Mouse (Mus musculus) heart, postnatal 36 days (tissue): ENCODE measurements around the gene Syce1. TPM values are rescaled to one million over a fixed set of nuclear protein-coding genes. Genes with fewer than 3 reads are reported as not detected.
"Not testable (repeated sequence)": the region's sequence is repeated elsewhere in the genome, so short reads cannot be mapped to it uniquely, and the experiment has no call there.

ENCODE experiments used
- DNase-seq, 2 experiments: peaks; one replicate each; pipeline ENCODE4 v3.0.0; 2021 to 2022
- intact Hi-C: fragments of 180-260 bp; cut with DNase I; formaldehyde crosslinking; loops from one replicate; pipeline ENCODE4 v1.15.1; 2025
- total RNA-seq, 2 experiments: library from RNA; stranded (reverse); gene quantifications; 2 replicates each; pipeline ENCODE4 v1.2.3; 2021

Syce1 gene
- total RNA-seq, 2 experiments from 2014 or later, result not detected

GRCm38 (mm10) chr7:140788053-140788435 is 392 bp upstream of the Syce1 start:
- intact Hi-C loops, result no loop called here

GRCm38 (mm10) chr7:140780548-140780947 is 7.1 kb downstream of the Syce1 start:
- DNase-seq, result no peak
- intact Hi-C loops, result no loop called here

More at GRCm38 (mm10) chr7:140788053-140788435, 392 bp upstream of the Syce1 start:
- DNase-seq, result no peak

GRCm38 (mm10) chr7:140765888-140766739 is 21.5 kb downstream of the Syce1 start:
- no peak for DNase-seq
- intact Hi-C loops, result no loop called here

- intact Hi-C loops, DNase-seq: not testable (repeated sequence)
Observed at GRCm38 (mm10) chr7:140765391-140765790, 22.3 kb downstream of the Syce1 start.

- intact Hi-C loops, result no loop called here
- no peak for DNase-seq
Observed at GRCm38 (mm10) chr7:140763447-140764020, 24.1 kb downstream of the Syce1 start, which contains the start of gene Cyp2e1. TSS of gene Cyp2e1 (plus strand) at chr7:140763739.

- intact Hi-C loops, result no loop called here
- no peak for DNase-seq
Observed at GRCm38 (mm10) chr7:140760647-140761046, 27.0 kb downstream of the Syce1 start.

- no peak for DNase-seq
- intact Hi-C loops, result no loop called here
Observed at GRCm38 (mm10) chr7:140756151-140756854, 31.3 kb downstream of the Syce1 start.

- no peak for DNase-seq
- intact Hi-C loops, result no loop called here
Observed at GRCm38 (mm10) chr7:140754556-140754955, 33.1 kb downstream of the Syce1 start.

- no peak for DNase-seq
- intact Hi-C loops, result no loop called here
Observed at GRCm38 (mm10) chr7:140748827-140749160, 38.9 kb downstream of the Syce1 start.

GRCm38 (mm10) chr7:140748116-140748826 is 39.4 kb downstream of the Syce1 start:
- DNase-seq, result no peak
- intact Hi-C loops, result no loop called here

- no peak for DNase-seq
- intact Hi-C loops, result no loop called here
Observed at GRCm38 (mm10) chr7:140747402-140747801, 40.2 kb downstream of the Syce1 start.

GRCm38 (mm10) chr7:140733162-140733561 is 54.5 kb downstream of the Syce1 start:
- no peak for DNase-seq
- intact Hi-C loops, result no loop called here

Other genes with a start within 250 kb of the Syce1 start
- not detected for gene Olfr538, start 220.0 kb downstream of the Syce1 start, total RNA-seq
- gene Olfr46, start 186.6 kb downstream of the Syce1 start, total RNA-seq, result not detected
- gene Olfr61, start 158.9 kb downstream of the Syce1 start, total RNA-seq, result not detected
- not detected for gene Olfr53, start 141.4 kb downstream of the Syce1 start, total RNA-seq
- not detected for gene Olfr539, start 127.9 kb downstream of the Syce1 start, total RNA-seq
- not detected for gene Olfr45, start 105.9 kb downstream of the Syce1 start, total RNA-seq
- not detected for gene Olfr541, start 90.6 kb downstream of the Syce1 start, total RNA-seq
- 10 to 100 TPM in 1 of 2 experiments, 1 to 10 TPM in 1; 4.3 to 13.2 TPM for gene Cyp2e1, start 24.1 kb downstream of the Syce1 start, total RNA-seq
- under 1 TPM; 0.19 to 0.35 TPM for gene Zfp941, start 34.3 kb upstream of the Syce1 start, total RNA-seq
- 1 to 10 TPM in 1 of 2 experiments, under 1 TPM in 1; 0.44 to 1.2 TPM for gene Urah, start 47.2 kb upstream of the Syce1 start, total RNA-seq
- gene Scgb1c1, start 57.7 kb upstream of the Syce1 start, total RNA-seq, result 10 to 100 TPM; 23.9 to 24.8 TPM
- not detected for gene Odf3, start 60.0 kb upstream of the Syce1 start, total RNA-seq
- not detected for gene Gm45785, start 68.5 kb upstream of the Syce1 start, total RNA-seq
- gene Ric8a, start 69.1 kb upstream of the Syce1 start, total RNA-seq, result 10 to 100 TPM; 19.8 to 22.4 TPM
- gene Bet1l, start 69.7 kb upstream of the Syce1 start, total RNA-seq, result 10 to 100 TPM; 10.3 to 11.0 TPM
- 10 to 100 TPM; 85.8 to 92.3 TPM for gene Psmd13, start 94.1 kb upstream of the Syce1 start, total RNA-seq
- 10 to 100 TPM; 62.1 to 71.1 TPM for gene Sirt3, start 94.5 kb upstream of the Syce1 start, total RNA-seq
- gene Cox8b, start 112.6 kb upstream of the Syce1 start, total RNA-seq, result 1,000 to 10,000 TPM; 2,774 to 2,839 TPM
- not detected for gene Nlrp6, start 133.1 kb upstream of the Syce1 start, total RNA-seq
- 1 to 10 TPM; 4.4 to 4.9 TPM for gene Pgghg, start 153.5 kb upstream of the Syce1 start, total RNA-seq
- gene Ifitm5, start 162.4 kb upstream of the Syce1 start, total RNA-seq, result under 1 TPM in 1 of 2 experiments, not detected in 1; 0.42 TPM
- gene Gm45717, start 168.1 kb upstream of the Syce1 start, total RNA-seq, result under 1 TPM in 1 of 2 experiments, not detected in 1; 0.76 TPM
- 100 to 1,000 TPM; 111 to 112 TPM for gene Ifitm2, start 168.1 kb upstream of the Syce1 start, total RNA-seq
- gene Ifitm1, start 179.4 kb upstream of the Syce1 start, total RNA-seq, result 1 to 10 TPM; 3.4 to 4.1 TPM
- 100 to 1,000 TPM; 113 to 167 TPM for gene Ifitm3, start 222.9 kb upstream of the Syce1 start, total RNA-seq
- gene Ifitm6, start 230.1 kb upstream of the Syce1 start, total RNA-seq, result 1 to 10 TPM in 1 of 2 experiments, under 1 TPM in 1; 0.47 to 1.0 TPM
- not detected for gene Gm17387, start 241.3 kb upstream of the Syce1 start, total RNA-seq